Mouse (Mus musculus) E14TG2a.4 (cell line): ENCODE measurements around the gene Olfr330.

Source experiments
- H3K27me3 ChIP-seq: 2 replicates; pipeline ENCODE4 v1.6.1; 2014; ENCODE audit warnings: low read length, control low read depth; ENCODE audit not compliant: insufficient read depth
- H3K36me3 ChIP-seq: 2 replicates; pipeline ENCODE4 v1.6.1; 2014; ENCODE audit warnings: low read length, control low read depth; ENCODE audit not compliant: insufficient read depth
- H3K4me1 ChIP-seq: replicated peaks from 2 replicates; pipeline ENCODE4 v1.6.1; 2014; ENCODE audit warnings: low read depth, low read length, control low read depth
- H3K4me3 ChIP-seq: replicated peaks from 2 replicates; pipeline ENCODE4 v1.5.1; 2014; ENCODE audit warnings: mild to moderate bottlenecking, low read length
- H3K9me3 ChIP-seq: 2 replicates; pipeline ENCODE4 v1.6.1; 2014; ENCODE audit warnings: low read length, control low read depth
- CTCF ChIP-seq: conservative IDR thresholded peaks from 2 replicates; pipeline ENCODE4 v1.5.1; 2014; ENCODE audit warnings: low read length
- NANOG ChIP-seq: IDR thresholded peaks from 2 replicates; pipeline ENCODE4 v1.6.1; 2014; ENCODE audit warnings: borderline replicate concordance, low read length, mixed read lengths
- POU5F1 ChIP-seq: IDR thresholded peaks from 2 replicates; pipeline ENCODE4 v1.6.1; 2014; ENCODE audit warnings: low read length, borderline replicate concordance

The Olfr330 gene

DNA sequence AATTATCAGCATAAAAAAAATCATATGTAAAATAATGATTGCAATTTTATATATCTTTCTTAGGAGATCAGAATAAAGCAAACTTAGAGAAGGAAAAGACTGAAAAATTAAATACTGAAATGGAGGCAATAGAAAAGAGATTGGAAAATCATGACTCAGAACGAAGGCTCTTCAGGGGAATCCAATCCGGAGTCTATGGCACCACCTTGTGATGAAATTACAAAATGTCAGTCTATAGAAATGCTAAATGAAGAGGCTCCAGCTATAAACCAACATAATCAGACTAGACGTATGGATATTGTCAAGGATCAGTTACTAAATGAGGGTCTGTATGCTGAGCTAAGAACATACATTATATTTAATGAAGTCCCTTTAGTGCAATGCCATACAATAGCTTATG lies 35.3 kb downstream of the Olfr330 start:
- Histone ChIP-seq H3K36me3 (no peaks in the 10 kb centered on the region), H3K4me3 (no peak overlapping the region), H3K9me3 (peaks cover 4% of the 10 kb centered on the region; the same call in 1 of the 2 replicates), H3K4me1 (no peaks in the 10 kb centered on the region), H3K27me3 (no peaks in the 10 kb centered on the region)
- no peak for TF ChIP-seq POU5F1
- TF ChIP-seq CTCF: no peak
- TF ChIP-seq NANOG: no peak

DNA sequence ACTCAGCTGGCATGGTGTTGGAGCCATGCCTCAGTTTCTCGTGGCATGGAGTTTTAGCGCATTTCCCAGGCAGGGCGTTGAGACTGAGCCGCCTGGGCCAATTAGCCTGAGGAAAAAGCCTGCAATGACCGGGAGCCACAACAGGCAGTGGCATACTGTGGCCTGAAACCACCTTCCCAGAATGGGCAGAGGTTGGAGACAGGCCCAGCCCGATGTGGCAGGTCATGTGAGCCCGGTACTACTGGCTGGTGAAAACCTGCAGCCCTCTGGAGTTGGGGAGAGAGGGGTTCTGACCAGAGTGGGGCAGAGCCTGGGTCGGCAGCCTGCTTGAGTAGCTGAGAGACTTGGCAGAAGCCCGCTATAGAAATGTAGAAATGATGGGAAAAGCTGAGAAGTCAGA lies 35.9 kb downstream of the Olfr330 start:
- peaks cover 4% of the 10 kb centered on the region; the same call in 1 of the 2 replicates for H3K9me3 ChIP-seq
- TF ChIP-seq CTCF (no peak), NANOG (no peak), POU5F1 (no peak)
- no peaks in the 10 kb centered on the region for H3K36me3 ChIP-seq
- no peaks in the 10 kb centered on the region for H3K27me3 ChIP-seq
- H3K4me1 ChIP-seq: no peaks in the 10 kb centered on the region
- H3K4me3 ChIP-seq: no peak overlapping the region

DNA sequence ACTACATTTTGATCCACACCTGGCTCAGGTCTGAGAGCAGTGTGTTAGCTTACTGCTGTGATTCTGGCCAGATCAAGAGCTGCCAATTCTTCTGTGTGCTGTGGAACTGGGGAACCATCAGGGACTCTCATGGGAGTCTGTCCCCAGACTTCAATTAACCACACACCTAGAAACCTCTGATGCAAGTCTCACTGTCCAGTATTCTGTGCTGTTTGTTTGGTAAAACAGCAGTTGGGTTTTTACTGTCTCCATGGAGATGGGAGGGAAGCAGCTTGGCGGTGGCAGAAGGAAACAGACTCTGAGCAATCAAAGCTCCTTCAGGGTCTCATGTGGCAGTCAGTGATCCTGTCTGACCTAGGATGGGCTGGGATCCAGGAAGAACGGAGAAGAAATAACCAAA lies 42.2 kb downstream of the Olfr330 start, which contains the start of gene Olfr332:
Gene Olfr332, minus strand, starts transcription at position 101 of the 400 bp plus-strand sequence.
- H3K4me1 ChIP-seq: no peaks in the 10 kb centered on the region
- no peak within 1 kb of the TSS for H3K4me3 ChIP-seq
- no peaks in the 10 kb centered on the region for H3K27me3 ChIP-seq
- TF ChIP-seq CTCF (no peak), NANOG (no peak), POU5F1 (no peak)
- no peaks in the 10 kb centered on the region for H3K36me3 ChIP-seq
- H3K9me3 ChIP-seq: no peaks in the 10 kb centered on the region
